Mouse (Mus musculus) cortical plate, adult 2 months (tissue): ENCODE results near the gene Hint2. TPM values are rescaled to one million over a fixed set of nuclear protein-coding genes. Genes with fewer than 3 reads are reported as not detected.

ENCODE experiments used
- H3K27ac ChIP-seq: fragments of 200-500 bp; 2 replicates; pipeline ENCODE4 v1.5.1; 2012; ENCODE audit warnings: low read length, control low read depth, inconsistent platforms; ENCODE audit not compliant: insufficient read depth
- H3K4me1 ChIP-seq: fragments of 200-500 bp; 2 replicates; pipeline ENCODE4 v1.6.1; 2011; ENCODE audit warnings: low read length; ENCODE audit not compliant: control insufficient read depth, insufficient read depth
- H3K4me3 ChIP-seq: fragments of 200-500 bp; 2 replicates; pipeline ENCODE4 v1.5.1; 2011; ENCODE audit warnings: mild to moderate bottlenecking, low read length, control low read depth; ENCODE audit not compliant: insufficient read depth
- CTCF ChIP-seq: fragments of 200-500 bp; IDR thresholded peaks from 2 replicates; pipeline ENCODE4 v1.5.1; 2011; ENCODE audit warnings: mild to moderate bottlenecking, control low read depth, low read length; ENCODE audit not compliant: insufficient read depth; ENCODE audit errors: extremely low read depth
- POLR2A ChIP-seq: fragments of 200-500 bp; IDR thresholded peaks from 2 replicates; pipeline ENCODE4 v1.6.1; 2011; ENCODE audit warnings: mild to moderate bottlenecking, low read length, control low read depth; ENCODE audit not compliant: insufficient read depth; ENCODE audit errors: extremely low read depth
- polyA plus RNA-seq: library from polyadenylated mRNA; depleted of rRNA; stranded (reverse); fragments of >200 nt; gene quantifications from 2 replicates; pipeline ENCODE4 v1.2.3, GENCODE M21; 2012

Hint2 gene
- polyA plus RNA-seq, 1 experiment: 81.7 TPM

DNA sequence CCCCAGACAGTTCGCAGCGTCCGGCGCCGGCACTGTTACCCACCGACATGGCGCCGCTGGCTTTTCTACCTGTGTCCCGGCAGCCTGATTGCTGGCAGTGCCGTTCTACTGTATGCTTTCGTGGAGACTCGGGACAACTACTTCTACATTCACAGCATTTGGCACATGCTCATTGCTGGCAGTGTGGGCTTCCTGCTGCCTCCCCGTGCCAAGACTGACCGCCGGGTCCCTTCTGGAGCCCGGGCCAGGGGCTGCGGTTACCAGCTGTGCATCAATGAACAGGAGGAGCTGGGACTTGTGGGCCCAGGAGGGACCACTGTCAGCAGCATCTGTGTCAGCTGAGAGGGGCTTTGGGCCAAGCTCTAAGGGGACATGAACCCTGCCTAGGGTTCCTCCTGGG lies 33.8 kb upstream of the Hint2 start:
- 0 out of 2 replicates have a peak, but pooled peaks cover 2% of the 10 kb centered on the region for H3K4me1 ChIP-seq
- no peak overlapping the region for H3K27ac ChIP-seq
- TF ChIP-seq POLR2A (no peak), CTCF (no peak)
- no peak overlapping the region for H3K4me3 ChIP-seq

DNA sequence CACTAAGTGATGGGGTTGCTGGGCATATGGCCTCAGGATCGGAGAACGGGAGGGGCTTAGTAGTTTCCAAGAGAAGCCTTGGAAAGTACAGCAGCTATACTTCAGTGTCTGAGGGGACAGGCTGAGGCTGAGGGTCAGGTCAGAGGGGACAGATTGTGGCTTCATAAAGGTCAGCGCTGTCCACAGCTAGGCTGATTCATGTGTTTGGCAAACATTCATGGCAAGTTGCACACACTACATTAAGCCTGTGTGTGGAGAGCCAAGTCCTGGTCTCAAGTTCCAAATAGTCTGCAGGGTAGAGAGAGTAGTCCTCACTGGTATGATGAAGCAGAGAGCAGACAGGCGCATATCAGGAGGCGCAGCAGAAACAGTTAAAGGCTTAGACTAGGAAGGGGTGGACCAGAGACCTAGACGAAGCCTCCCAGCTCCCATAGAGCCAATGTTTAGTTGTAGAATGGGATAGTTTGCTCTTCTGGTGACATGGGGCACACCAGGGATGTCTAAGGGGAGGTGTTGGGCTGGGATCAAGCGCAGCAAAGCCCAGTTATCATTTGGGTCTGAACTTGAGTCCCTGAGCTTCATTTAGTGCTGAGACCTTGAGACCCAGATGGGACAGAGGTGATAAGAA lies 23.3 kb upstream of the Hint2 start:
- no peaks in the 10 kb centered on the region for H3K4me1 ChIP-seq
- no peak for TF ChIP-seq CTCF
- no peak for TF ChIP-seq POLR2A
- no peak overlapping the region for H3K27ac ChIP-seq
- H3K4me3 ChIP-seq: no peak overlapping the region

GRCm38 (mm10) chr4:43678541-43678940 lies 22.3 kb upstream of the Hint2 start:
- TF ChIP-seq POLR2A: no peak
- TF ChIP-seq CTCF: no peak
- Histone ChIP-seq H3K4me1 (no peaks in the 10 kb centered on the region), H3K4me3 (no peak overlapping the region), H3K27ac (no peak overlapping the region)

- Histone ChIP-seq H3K4me3 (no peak overlapping the region), H3K4me1 (peaks cover 6% of the 10 kb centered on the region), H3K27ac (no peak overlapping the region)
- TF ChIP-seq CTCF (no peak), POLR2A (no peak)
These were observed 19.3 kb upstream of the Hint2 start for GRCm38 (mm10) chr4:43675608-43676007.

GRCm38 (mm10) chr4:43674974-43675373 lies 18.7 kb upstream of the Hint2 start:
- Histone ChIP-seq H3K27ac (no peak overlapping the region), H3K4me1 (peaks cover 6% of the 10 kb centered on the region), H3K4me3 (no peak overlapping the region)
- TF ChIP-seq POLR2A (no peak), CTCF (no peak)

DNA sequence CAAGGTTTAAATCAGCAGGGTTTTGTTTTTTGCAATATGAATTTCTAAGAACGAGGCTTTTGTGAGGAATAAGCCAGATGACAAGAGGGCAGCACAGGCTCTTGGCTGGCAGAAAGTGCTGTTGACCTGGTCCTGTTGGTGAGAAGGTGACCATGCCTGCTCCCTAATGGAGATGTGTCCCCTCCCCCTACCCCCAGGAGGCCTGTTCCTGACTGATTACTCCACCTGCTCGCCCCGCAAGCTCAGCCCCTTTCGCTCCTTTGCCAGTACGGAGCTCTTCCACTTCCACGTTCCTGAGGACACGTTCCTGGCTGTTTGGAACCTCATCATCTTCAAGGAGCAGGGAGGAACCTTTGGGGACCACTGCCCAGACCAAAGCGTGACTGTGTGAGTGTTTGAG lies 17.4 kb upstream of the Hint2 start:
- TF ChIP-seq POLR2A (no peak), CTCF (no peak)
- Histone ChIP-seq H3K27ac (no peak overlapping the region), H3K4me3 (no peak overlapping the region)

DNA sequence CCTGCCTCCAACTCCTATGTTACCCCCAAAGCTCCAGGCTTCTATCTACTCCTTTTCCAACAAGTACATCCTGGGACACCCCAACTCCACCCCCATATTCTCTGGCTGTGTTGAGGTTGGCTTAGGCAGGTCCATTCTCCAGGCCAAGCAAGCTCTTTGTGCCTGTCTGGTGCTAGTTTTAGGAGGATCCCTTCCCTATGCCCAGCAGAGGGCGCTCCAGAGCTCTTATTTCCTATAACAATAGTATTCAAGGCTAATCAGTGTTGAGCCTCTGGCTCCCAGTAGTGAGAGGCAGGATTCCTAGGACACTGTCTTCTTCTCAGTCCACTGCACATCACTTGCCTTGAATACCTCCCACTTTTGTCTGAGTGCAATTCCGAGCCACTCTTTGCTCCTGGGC lies 15.8 kb upstream of the Hint2 start:
- no peak overlapping the region for H3K4me3 ChIP-seq
- TF ChIP-seq CTCF (peak; percentile 78), POLR2A (no peak)
- no peak overlapping the region for H3K27ac ChIP-seq
- peaks cover 6% of the 10 kb centered on the region for H3K4me1 ChIP-seq

More for the DNA sequence above, 17.4 kb upstream of the Hint2 start:
- peaks cover 6% of the 10 kb centered on the region for H3K4me1 ChIP-seq

- TF ChIP-seq POLR2A: no peak
- TF ChIP-seq CTCF: no peak
- H3K27ac ChIP-seq: no peak overlapping the region
- peaks cover 6% of the 10 kb centered on the region for H3K4me1 ChIP-seq
- H3K4me3 ChIP-seq: peak overlapping the region; percentile 85
These were observed 13.1 kb upstream of the Hint2 start for GRCm38 (mm10) chr4:43669428-43669794.

GRCm38 (mm10) chr4:43668782-43669427 lies 12.6 kb upstream of the Hint2 start, which contains the start of the genes Tmem8b and Fam221b:
Gene Tmem8b (plus strand): TSS chr4:43668971.
Gene Fam221b (minus strand): TSS chr4:43669145.
- Histone ChIP-seq H3K4me3 (peak within 1 kb of the TSS; percentile 85), H3K4me1 (peaks cover 6% of the 10 kb centered on the region), H3K27ac (peak within 1 kb of the TSS; percentile 26; the same call in 1 of the 2 replicates)
- TF ChIP-seq POLR2A (peak; percentile 72; the same call in 1 of the 2 replicates), CTCF (no peak)

DNA sequence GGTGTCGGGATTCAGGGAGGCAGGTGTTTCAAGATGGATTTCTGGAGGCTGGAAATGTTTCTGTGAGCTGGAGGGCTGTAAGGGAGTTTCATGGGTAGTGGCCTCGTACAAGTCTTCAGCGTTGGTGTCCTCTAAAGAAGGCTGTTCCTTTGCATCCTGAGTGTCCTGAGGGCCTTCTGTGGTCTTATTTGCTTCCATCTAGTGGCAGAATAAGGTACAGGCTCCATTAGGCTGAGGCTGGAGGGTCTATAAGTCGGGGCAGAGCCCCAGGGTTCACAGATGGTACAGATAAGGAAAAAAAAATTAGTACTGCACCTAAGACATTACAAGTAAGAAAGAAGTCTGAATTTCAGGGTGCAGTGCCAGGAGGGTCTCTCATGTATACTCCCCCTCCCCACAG lies 10.1 kb upstream of the Hint2 start:
- no peak overlapping the region for H3K4me3 ChIP-seq
- H3K4me1 ChIP-seq: peaks cover 2% of the 10 kb centered on the region
- H3K27ac ChIP-seq: no peak overlapping the region
- TF ChIP-seq CTCF (peak; percentile 43; the same call in 1 of the 2 replicates), POLR2A (no peak)

- Histone ChIP-seq H3K4me1 (no peaks in the 10 kb centered on the region; the same call in 1 of the 2 replicates), H3K27ac (no peak overlapping the region), H3K4me3 (no peak overlapping the region; the same call in 1 of the 2 replicates)
- TF ChIP-seq POLR2A (no peak), CTCF (no peak)
These were observed 880 bp upstream of the Hint2 start for GRCm38 (mm10) chr4:43657146-43657545.
